Mouse (Mus musculus) adrenal gland, postnatal 14 days (tissue): ENCODE measurements around the gene Ptprk. TPM values are rescaled to one million over a fixed set of nuclear protein-coding genes. Genes with fewer than 3 reads are reported as not detected.

Source experiments
- DNase-seq: peaks from one replicate; pipeline ENCODE4 v3.0.0; 2021; ENCODE audit warnings: mixed read lengths
- total RNA-seq: library from RNA; stranded (reverse); gene quantifications from 2 replicates; pipeline ENCODE4 v1.2.3, GENCODE M21; 2021

Ptprk gene
- total RNA-seq, 1 experiment from 2014 or later: 23.3 TPM

DNA sequence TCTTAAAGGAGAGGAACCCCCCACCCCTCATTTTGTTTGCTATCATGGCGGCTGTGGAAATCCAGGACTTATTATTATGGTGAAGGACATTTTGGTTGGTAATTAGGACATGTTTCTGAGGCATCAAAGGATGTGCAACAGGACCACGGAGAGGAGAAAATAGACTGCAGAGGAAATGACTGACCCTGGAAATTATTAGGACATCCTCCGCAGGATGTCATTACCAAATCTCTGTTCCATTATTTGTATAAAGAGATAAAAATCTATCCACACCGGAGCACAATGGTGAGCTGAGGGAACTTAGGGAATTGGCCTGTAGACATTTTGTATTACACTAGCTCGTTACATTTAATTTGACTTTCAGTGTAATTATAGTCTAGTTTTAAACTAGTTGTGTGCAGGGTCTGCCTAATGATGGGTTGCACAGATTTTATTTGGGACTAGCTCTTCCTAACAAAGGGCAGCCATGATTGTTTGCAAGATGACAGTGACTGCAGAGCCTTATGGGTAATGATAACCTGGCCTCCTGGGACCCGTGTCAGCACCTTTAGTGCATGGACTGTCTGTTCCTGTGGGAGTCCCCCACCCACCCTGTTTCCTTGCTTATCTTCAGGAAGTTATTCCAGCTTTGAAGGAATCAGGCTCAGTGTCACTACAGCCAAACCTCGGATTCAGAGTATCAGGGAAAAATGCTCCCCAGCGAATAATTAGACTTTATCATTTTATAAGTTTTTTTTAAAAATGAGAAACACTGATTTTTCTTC is 38.4 kb downstream of the Ptprk start:
- peak; percentile 16 for DNase-seq

GRCm38 (mm10) chr10:28113879-28114278 is 39.3 kb downstream of the Ptprk start:
- peak; percentile 10 for DNase-seq

DNA sequence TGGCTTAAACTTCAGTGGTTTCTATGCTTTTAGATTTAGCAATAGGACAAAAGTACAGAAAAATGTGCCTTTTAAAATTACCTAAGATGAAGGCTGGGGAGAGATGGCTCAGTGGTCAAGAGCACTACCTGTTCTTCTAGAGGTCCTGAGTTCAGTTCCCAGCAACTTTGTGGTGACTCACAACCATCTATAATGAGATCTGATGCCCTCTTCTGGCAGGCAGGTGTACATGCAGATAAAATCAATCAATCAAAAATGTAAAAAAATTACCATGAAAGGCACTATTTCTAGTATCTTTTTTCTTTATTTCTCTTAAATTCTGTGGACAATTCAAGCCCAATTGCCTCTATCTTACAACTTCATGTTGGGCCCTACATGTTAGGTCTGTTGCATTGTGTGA is 42.4 kb downstream of the Ptprk start:
- DNase-seq: no peak

- no peak for DNase-seq
Observed at GRCm38 (mm10) chr10:28118783-28119365, 44.3 kb downstream of the Ptprk start.

DNA sequence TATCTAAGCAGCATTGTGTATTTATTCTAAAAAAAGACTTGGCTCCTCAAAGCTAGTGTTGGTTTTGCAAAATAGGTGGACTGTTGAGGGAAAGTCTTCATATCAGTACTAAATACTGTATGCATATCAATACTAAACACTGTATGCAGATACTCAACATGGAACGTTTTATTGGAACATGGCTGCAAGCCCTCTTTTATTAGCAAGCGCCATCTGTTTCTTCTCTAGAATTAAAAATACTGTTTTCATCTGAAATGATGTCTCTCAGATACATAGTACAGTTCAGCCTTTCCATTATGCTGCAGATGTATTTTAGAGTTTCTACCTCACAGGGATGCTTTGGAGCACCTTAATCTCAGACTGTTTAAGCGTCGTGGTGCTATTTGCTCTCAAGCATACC is 49.3 kb downstream of the Ptprk start:
- no peak for DNase-seq

DNA sequence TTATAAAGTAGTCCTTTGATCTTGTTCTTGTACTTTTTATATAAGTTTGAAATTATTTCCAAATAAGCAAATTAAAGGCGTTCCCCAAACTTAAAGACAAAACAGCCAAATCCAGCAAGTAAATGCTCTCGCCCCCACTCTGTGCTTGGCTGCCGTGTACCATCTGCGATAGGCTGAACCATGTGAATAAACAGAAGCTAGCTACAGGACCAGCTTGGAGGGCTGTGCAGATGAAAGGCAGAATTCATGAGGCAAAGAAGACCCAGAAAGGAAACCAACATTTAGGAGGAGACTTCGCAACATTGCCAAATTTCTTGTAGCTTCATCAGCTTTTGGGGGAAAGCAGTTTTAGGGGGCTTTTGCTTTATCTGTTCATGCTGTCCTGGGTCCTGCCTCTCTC is 53.4 kb downstream of the Ptprk start:
- DNase-seq: no peak

DNA sequence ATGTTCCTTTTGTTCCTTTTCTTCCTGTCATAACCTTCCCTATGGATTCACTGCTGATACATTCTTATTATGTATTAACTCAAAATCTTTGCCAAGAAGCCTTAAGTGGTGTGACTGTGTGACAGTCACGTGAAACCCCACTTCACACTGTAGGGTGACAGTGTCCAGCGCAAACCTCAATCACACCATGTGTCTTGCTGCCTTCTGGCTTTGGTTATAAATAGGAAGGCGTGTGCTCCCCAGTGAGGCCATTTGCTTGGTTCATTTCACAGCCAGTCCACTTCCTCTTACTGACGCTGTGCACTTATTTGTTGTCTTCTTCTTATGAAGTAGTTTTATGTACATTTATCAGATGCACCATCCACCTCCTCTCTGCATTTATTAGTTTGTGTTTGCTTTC is 53.8 kb downstream of the Ptprk start:
- no peak for DNase-seq

DNA sequence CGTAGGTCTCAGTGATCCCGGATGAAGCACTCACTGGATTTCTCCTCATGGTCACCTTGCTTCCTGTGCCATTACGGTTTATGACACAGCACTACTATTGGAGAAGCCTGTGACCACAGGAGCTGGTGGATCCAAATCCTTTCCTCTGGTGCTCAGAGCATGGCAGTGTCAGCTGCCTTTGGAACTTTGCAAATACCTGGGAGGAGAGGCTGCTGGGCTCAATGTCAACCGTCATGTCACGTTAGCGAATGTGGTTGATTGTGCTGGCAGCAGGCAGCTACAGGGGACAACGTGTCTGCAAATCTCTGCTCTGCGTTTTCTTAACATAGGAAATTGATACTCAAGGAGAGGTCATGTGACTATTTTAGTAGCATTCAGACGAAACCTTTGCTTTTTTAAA is 55.8 kb downstream of the Ptprk start:
- DNase-seq: no peak

GRCm38 (mm10) chr10:28133770-28134169 is 59.1 kb downstream of the Ptprk start:
- DNase-seq: no peak

DNA sequence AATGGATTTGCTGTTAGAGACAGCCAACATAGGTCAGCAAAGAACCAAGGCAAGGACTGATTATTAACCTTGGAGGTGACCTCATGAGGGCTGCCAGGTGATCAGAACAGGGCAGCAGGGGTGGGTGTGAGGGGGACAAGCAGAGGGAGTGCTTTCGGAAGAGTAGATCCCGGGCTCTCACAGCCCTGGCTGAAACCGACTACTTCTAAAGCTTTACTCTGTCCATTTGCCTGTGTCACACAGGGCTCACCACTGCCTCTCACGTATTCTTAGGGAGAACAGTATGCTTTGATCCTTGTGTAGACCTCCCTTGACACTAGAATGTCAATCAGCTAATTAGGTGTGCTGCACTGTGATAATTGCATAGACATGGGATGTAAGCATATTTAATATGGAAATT is 63.8 kb downstream of the Ptprk start:
- DNase-seq: no peak

DNA sequence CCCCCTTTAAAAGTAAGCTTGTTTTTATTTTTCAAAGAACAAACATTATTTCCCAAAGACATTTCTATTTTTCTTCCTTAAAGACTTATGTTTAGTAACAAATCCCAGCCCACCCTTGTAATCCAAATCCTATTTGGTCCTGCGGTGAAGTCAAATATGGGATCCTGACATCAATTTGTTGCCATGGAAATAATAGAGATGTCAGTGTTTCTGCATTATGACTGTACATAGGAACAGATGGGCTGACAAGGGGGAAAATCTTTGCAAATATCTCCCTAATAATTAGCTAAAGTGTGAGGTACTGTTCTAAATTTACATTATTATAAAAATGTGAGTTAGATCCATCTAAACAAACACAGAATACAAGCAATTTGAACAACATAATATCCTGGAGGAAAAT is 69.8 kb downstream of the Ptprk start:
- DNase-seq: no peak

- no peak for DNase-seq
Observed at GRCm38 (mm10) chr10:28145326-28145725, 70.7 kb downstream of the Ptprk start.

DNA sequence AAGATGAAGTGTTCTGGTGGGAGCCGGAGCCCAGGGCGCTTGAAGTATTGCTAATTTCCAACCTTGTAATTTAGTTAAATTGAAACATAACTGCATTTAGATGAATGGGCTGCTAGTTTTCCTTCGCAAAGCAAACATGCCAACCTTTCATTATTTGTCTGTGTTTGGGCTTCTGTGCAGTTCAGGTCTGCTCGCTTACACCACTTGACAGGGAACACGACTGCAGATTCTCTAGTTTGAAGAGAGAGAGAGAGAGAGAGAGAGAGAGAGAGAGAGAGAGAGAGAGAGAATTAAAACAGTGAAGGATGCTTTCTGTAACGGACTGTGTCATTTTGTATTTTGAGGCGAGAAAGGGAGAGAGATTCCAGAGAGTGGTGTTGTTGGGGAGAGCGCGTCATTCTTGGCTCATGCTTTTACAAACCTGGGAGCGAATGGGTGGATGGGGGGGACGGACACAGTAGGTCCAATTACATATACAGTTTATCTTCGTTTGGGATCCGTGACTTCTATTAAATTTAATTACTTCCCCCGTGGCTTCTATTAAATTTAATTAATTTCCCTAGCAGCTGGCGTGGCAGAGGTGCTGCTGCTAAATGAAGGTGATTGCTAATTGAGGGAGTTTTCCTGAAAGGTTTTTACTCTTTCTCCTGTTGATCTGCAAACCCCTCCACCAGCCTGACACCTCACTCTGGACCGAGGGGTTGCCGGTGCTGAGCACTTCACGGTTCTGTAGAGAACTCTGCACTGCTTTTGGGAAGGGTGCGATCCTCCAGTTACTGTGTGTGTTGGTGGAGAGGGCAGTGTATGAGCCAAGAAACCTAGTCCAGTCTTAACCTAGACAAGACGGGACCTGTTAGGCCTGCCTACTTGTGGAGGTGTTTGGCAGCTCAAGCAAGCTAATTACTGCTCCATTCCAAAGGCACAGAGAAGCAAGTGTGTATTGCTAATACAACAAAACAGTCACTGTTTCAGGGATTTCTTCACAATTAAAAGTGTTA is 81.4 kb downstream of the Ptprk start:
- no peak for DNase-seq

DNA sequence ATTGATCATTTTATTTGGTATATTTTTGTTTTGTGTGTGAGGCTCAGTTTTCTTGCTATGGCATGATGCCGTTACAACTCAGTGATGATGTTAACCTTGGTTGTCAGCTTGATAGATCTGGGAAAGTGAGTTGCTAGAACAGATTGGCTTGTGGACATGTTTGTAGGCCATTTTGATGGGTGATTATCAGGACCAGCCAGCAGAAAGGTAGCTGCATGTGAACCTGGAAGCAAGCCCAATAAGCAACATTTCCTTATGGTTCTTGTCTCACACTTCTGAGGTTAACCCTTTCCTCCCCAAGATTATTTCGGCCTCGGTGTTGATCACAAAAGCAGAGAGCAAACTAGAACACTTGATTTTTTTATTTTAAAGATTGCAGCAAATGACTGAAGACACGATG is 85.1 kb downstream of the Ptprk start:
- no peak for DNase-seq

DNA sequence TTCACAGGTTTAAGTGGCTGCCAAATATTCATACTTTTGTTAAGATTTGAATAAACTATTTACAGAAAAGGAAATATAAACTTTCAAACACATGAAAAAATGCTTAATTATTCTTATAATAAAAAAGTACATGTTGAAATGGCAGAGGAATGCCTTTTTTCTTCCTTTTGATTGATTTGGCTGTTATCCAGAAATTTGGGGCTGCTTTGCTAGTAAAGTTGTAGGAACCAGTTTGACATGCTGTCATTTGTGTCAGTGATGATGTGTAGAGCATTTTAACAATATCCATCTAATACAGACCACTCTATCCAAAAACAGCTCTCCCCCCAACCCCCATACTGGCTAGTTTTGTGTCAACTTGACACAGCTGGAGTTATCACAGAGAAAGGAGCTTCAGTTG is 86.7 kb downstream of the Ptprk start:
- no peak for DNase-seq

GRCm38 (mm10) chr10:28164250-28164649 is 89.6 kb downstream of the Ptprk start:
- DNase-seq: peak; percentile 32

DNA sequence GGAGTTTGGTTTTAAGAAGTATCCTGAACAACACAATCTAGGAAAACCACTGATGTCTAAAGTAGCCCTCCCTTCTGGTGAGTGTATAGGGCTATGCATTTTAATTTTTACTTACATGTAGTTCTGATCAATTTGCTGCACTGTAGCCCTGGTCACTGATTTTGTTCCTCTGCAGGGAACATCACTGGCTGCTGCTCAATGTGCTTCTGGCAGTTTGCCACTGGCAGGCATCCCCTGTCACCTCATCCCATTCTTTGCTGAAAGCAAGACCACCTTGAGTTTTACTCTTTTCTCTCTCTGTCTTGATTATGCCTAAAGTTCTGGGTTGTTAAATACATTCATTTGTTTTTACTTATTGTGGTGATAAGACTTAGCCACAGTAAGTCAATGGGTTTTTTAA is 90.1 kb downstream of the Ptprk start:
- no peak for DNase-seq

GRCm38 (mm10) chr10:28166610-28167009 is 92.0 kb downstream of the Ptprk start:
- no peak for DNase-seq

DNA sequence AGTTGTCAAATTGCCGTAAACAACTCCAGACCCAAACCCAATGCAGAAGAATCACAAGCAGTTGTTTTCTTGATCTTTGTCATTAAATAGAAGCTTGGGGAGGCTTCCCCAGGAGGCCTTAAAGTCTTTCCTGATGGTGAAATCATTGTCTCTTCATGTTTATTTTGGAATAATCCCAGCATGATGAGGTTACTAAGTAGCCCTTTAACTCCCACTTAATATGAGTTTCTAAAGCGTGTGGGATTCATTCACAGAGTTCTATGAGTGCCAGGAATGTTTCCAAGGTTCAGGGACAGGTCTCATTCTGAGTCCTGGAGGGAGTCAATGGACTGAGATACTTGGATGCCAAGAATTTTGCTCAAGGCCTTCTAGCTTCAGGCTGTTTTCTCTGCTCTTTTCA is 92.5 kb downstream of the Ptprk start:
- no peak for DNase-seq

DNA sequence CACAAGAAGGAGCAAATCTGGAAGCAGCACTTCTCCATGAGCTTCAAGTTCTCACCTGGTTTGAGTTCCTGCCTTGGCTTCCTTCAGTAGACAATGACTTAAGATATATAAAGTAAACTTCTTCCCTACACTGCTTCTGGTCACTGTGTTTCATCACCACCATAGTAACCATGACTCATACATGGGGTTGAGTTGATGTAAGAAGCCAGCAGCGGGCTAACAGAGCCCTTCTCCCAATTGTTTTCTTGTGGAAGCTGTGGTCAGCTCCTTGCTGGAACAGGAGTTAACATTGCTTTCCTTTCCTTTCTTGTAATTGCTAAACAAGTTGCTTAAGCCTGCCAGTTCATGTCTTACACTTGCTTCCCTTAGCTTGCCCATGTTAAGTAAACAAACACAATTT is 96.6 kb downstream of the Ptprk start:
- DNase-seq: no peak

GRCm38 (mm10) chr10:28178876-28179275 is 104.3 kb downstream of the Ptprk start:
- DNase-seq: no peak

DNA sequence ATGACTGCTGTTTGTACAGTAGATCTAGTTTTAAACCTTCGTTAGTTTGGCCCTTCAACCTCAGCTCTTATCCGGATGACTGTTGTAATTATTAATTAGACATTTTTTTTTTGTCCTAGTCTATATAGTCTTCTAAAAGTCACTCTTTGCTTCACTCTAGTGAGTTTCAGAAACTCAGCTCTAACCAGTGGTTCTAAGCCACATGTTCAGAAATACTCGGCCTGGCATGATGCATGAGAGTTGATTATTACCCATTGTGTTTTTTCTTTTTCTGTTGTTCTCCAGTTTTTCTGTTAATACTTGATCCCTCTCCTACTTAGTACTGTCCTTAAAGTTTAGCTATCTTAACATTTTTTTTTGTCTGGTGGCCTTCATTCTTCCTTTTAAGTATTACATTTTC is 107.5 kb downstream of the Ptprk start:
- no peak for DNase-seq

- DNase-seq: no peak
Observed at GRCm38 (mm10) chr10:28184675-28185074, 110.1 kb downstream of the Ptprk start.
